Mouse (Mus musculus) liver, embryonic 13.5 days (tissue): ENCODE measurements around the gene Tspan8. TPM values are rescaled to one million over a fixed set of nuclear protein-coding genes. Genes with fewer than 3 reads are reported as not detected.

ENCODE experiments used
- ATAC-seq: fragments of 200-750 bp; cut with Nextera tagmentation; 2 replicates; pipeline ENCODE4 v1.8.0; 2017; ENCODE audit warnings: low read depth, mild to moderate bottlenecking, moderate number of reproducible peaks, moderate library complexity
- DNase-seq: peaks from one replicate; pipeline ENCODE4 v3.0.0; 2022
- H3K27ac ChIP-seq: fragments of 300-500 bp; sonication (generic); 2 replicates; pipeline ENCODE4 v1.5.1; 2015; ENCODE audit warnings: moderate library complexity, mild to moderate bottlenecking, inconsistent platforms
- H3K27me3 ChIP-seq: fragments of 300-500 bp; sonication (generic); 2 replicates; pipeline ENCODE4 v1.6.1; 2015; ENCODE audit warnings: mild to moderate bottlenecking, inconsistent platforms
- H3K36me3 ChIP-seq: fragments of 300-500 bp; sonication (generic); 2 replicates; pipeline ENCODE4 v1.6.1; 2015; ENCODE audit warnings: mild to moderate bottlenecking, inconsistent platforms
- H3K4me1 ChIP-seq: fragments of 300-500 bp; sonication (generic); replicated peaks from 2 replicates; pipeline ENCODE4 v1.6.1; 2015; ENCODE audit warnings: inconsistent platforms
- H3K4me2 ChIP-seq: fragments of 300-500 bp; sonication (generic); 2 replicates; pipeline ENCODE4 v1.6.1; 2015; ENCODE audit warnings: inconsistent platforms, mild to moderate bottlenecking, moderate library complexity
- H3K4me3 ChIP-seq: fragments of 300-500 bp; sonication (generic); replicated peaks from 2 replicates; pipeline ENCODE4 v1.5.1; 2015; ENCODE audit warnings: mild to moderate bottlenecking, inconsistent platforms
- H3K9ac ChIP-seq: fragments of 300-500 bp; sonication (generic); 2 replicates; pipeline ENCODE4 v1.6.1; 2015; ENCODE audit warnings: mild to moderate bottlenecking, inconsistent platforms
- H3K9me3 ChIP-seq: fragments of 300-500 bp; sonication (generic); replicated peaks from 2 replicates; pipeline ENCODE4 v1.6.1; 2016; ENCODE audit warnings: inconsistent platforms
- WGBS: fragments of 180-500 bp; shearing (Covaris S2); methylation state at CpG from one replicate; pipeline ENCODE4 v1.1.7; 2015; ENCODE audit not compliant: insufficient replicate concordance; 5-methylcytosine and 5-hydroxymethylcytosine counted together
- polyA plus RNA-seq: library from polyadenylated mRNA; unstranded; fragments of >200 nt; fragmentation: Nextera tagmentation; extraction: Ambion mirVana; gene quantifications from 2 replicates; pipeline ENCODE4 v1.2.1, GENCODE M21; 2015

Tspan8 gene
- polyA plus RNA-seq, 1 experiment from 2014 or later: 63.1 TPM

GRCm38 (mm10) chr10:115846930-115847329, 30.3 kb downstream of the Tspan8 start:
- Histone ChIP-seq H3K27me3 (no peaks in the 10 kb centered on the region), H3K36me3 (peaks cover 75% of the 10 kb centered on the region), H3K4me3 (no peak overlapping the region), H3K9me3 (no peaks in the 10 kb centered on the region), H3K4me1 (no peaks in the 10 kb centered on the region), H3K27ac (no peak overlapping the region), H3K4me2 (no peak overlapping the region), H3K9ac (no peak overlapping the region)
- ATAC-seq: no peak
- 86% methylated on average over 18 of the region's 18 CpGs for WGBS
- DNase-seq: no peak

GRCm38 (mm10) chr10:115848511-115848910, 31.9 kb downstream of the Tspan8 start:
- no peaks in the 10 kb centered on the region for H3K9me3 ChIP-seq
- peaks cover 68% of the 10 kb centered on the region for H3K36me3 ChIP-seq
- no peak overlapping the region for H3K4me3 ChIP-seq
- H3K4me1 ChIP-seq: no peaks in the 10 kb centered on the region
- ATAC-seq: no peak
- 80% methylated on average over 1 of the region's 1 CpGs for WGBS
- DNase-seq: no peak
- no peak overlapping the region for H3K27ac ChIP-seq
- no peak overlapping the region for H3K4me2 ChIP-seq
- H3K27me3 ChIP-seq: no peaks in the 10 kb centered on the region
- H3K9ac ChIP-seq: no peak overlapping the region

- Histone ChIP-seq H3K4me3 (no peak overlapping the region), H3K27me3 (no peaks in the 10 kb centered on the region), H3K4me1 (no peaks in the 10 kb centered on the region), H3K9me3 (no peaks in the 10 kb centered on the region), H3K9ac (no peak overlapping the region), H3K27ac (no peak overlapping the region), H3K36me3 (no peaks in the 10 kb centered on the region), H3K4me2 (no peak overlapping the region)
- no peak for ATAC-seq
- no peak for DNase-seq
- WGBS: 71% methylated on average over 15 of the region's 15 CpGs
Measured at GRCm38 (mm10) chr10:115860210-115860880, 43.7 kb downstream of the Tspan8 start.

- H3K9me3 ChIP-seq: no peaks in the 10 kb centered on the region
- H3K4me2 ChIP-seq: no peak overlapping the region
- no peaks in the 10 kb centered on the region for H3K36me3 ChIP-seq
- H3K27me3 ChIP-seq: no peaks in the 10 kb centered on the region
- WGBS: 57% methylated on average over 5 of the region's 5 CpGs
- ATAC-seq (no peak), DNase-seq (no peak)
- no peak overlapping the region for H3K9ac ChIP-seq
- H3K4me3 ChIP-seq: no peak overlapping the region
- H3K27ac ChIP-seq: no peak overlapping the region
- H3K4me1 ChIP-seq: no peaks in the 10 kb centered on the region
Measured at GRCm38 (mm10) chr10:115861967-115862366, 45.3 kb downstream of the Tspan8 start.

GRCm38 (mm10) chr10:115882757-115883156, 66.1 kb downstream of the Tspan8 start:
- Histone ChIP-seq H3K4me1 (no peaks in the 10 kb centered on the region), H3K9me3 (no peaks in the 10 kb centered on the region), H3K27ac (no peak overlapping the region), H3K27me3 (no peaks in the 10 kb centered on the region), H3K4me3 (no peak overlapping the region), H3K9ac (no peak overlapping the region), H3K4me2 (no peak overlapping the region), H3K36me3 (no peaks in the 10 kb centered on the region)
- no peak for ATAC-seq
- no peak for DNase-seq
- WGBS: 67% methylated on average over 5 of the region's 5 CpGs

GRCm38 (mm10) chr10:115891924-115892323, 75.3 kb downstream of the Tspan8 start:
- Histone ChIP-seq H3K9me3 (no peaks in the 10 kb centered on the region), H3K4me1 (no peaks in the 10 kb centered on the region), H3K4me2 (no peak overlapping the region), H3K4me3 (no peak overlapping the region), H3K27me3 (no peaks in the 10 kb centered on the region), H3K36me3 (no peaks in the 10 kb centered on the region), H3K27ac (no peak overlapping the region), H3K9ac (no peak overlapping the region)
- 58% methylated on average over 4 of the region's 4 CpGs for WGBS
- DNase-seq (no peak), ATAC-seq (no peak)

DNA sequence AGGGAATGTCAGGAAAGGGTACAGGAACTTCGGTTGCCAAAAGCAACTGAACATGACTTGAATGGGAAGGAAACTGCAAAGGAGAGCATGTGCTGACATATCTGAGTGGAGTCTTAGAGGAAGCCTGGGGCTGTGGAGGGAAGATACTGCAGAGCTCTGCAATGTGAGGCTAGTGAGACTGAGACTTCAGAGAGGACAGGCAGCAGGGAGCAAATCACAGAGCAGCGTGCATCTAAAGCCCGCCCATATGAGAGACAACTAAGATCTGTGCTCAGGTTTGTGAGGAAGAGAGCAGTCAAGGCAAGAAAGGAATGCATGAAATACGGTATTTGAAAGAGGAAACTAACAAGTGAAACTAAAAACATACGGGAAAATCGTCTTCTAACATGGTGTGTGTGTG, 76.3 kb downstream of the Tspan8 start:
- no peak overlapping the region for H3K4me3 ChIP-seq
- no peaks in the 10 kb centered on the region for H3K9me3 ChIP-seq
- no peaks in the 10 kb centered on the region for H3K4me1 ChIP-seq
- no peak overlapping the region for H3K4me2 ChIP-seq
- no peaks in the 10 kb centered on the region for H3K36me3 ChIP-seq
- H3K27me3 ChIP-seq: no peaks in the 10 kb centered on the region
- 40% methylated on average over 6 of the region's 6 CpGs for WGBS
- no peak overlapping the region for H3K27ac ChIP-seq
- no peak overlapping the region for H3K9ac ChIP-seq
- DNase-seq (no peak), ATAC-seq (no peak)

DNA sequence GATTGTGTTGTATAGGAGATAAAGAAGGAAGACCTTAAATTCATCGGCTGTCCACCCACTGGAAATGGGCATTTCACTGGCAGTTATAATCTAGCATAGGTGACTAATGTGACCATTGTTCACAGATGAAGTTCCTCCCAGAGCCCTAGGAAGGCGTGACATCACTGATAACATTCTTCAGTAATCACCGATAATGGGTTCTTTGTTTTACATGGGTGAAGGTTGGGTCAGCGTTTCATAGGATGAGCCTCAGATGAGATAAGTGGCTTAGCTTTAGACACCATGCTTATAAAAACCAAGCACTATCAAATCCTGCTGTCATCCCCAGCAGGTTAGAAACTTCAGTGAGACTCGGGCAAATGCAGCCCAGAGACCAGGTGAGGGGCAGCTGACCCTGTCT, 77.4 kb downstream of the Tspan8 start:
- H3K9me3 ChIP-seq: no peaks in the 10 kb centered on the region
- no peak overlapping the region for H3K9ac ChIP-seq
- ATAC-seq: no peak
- no peak overlapping the region for H3K4me2 ChIP-seq
- no peak for DNase-seq
- no peaks in the 10 kb centered on the region for H3K36me3 ChIP-seq
- no peak overlapping the region for H3K4me3 ChIP-seq
- no peaks in the 10 kb centered on the region for H3K27me3 ChIP-seq
- H3K27ac ChIP-seq: no peak overlapping the region
- no peaks in the 10 kb centered on the region for H3K4me1 ChIP-seq
- 60% methylated on average over 5 of the region's 5 CpGs for WGBS

DNA sequence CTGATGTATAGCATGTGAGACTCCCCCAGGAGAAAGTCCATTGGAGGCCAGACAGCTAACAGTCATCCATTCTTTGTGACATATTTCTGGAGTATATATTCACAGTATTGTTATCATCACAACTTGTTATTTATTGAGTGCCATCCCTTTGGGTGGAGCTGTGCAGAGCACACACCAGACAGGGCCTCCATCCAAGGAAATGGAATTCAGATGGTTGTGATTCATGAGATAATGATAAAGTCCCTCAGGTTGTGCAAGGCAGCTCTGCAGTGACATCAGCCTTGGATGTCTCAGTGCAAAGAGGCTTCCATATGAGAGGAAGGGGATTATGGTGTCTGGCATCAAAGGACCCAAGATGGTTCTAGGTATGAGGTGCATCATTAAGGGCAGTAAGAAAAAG, 80.1 kb downstream of the Tspan8 start:
- H3K4me2 ChIP-seq: no peak overlapping the region
- no peak overlapping the region for H3K9ac ChIP-seq
- DNase-seq: no peak
- H3K36me3 ChIP-seq: no peaks in the 10 kb centered on the region
- H3K4me1 ChIP-seq: no peaks in the 10 kb centered on the region
- ATAC-seq: no peak
- no peak overlapping the region for H3K4me3 ChIP-seq
- no peaks in the 10 kb centered on the region for H3K27me3 ChIP-seq
- H3K27ac ChIP-seq: no peak overlapping the region
- no peaks in the 10 kb centered on the region for H3K9me3 ChIP-seq

- Histone ChIP-seq H3K36me3 (no peaks in the 10 kb centered on the region), H3K27ac (no peak overlapping the region), H3K4me3 (no peak overlapping the region), H3K4me1 (no peaks in the 10 kb centered on the region), H3K4me2 (no peak overlapping the region), H3K27me3 (no peaks in the 10 kb centered on the region), H3K9me3 (no peaks in the 10 kb centered on the region), H3K9ac (no peak overlapping the region)
- WGBS: 60% methylated on average over 7 of the region's 7 CpGs
- no peak for DNase-seq
- ATAC-seq: no peak
Measured at GRCm38 (mm10) chr10:115897235-115897634, 80.6 kb downstream of the Tspan8 start.
